Mouse (Mus musculus): ENCODE measurements around the gene Vmn2r32. TPM values are rescaled to one million over a fixed set of nuclear protein-coding genes. Genes with fewer than 3 reads are reported as not detected.
"Not testable (repeated sequence)": the region's sequence is repeated elsewhere in the genome, so short reads cannot be mapped to it uniquely, and the experiment has no call there.

Vmn2r32 gene
- not detected for total RNA-seq (2021)
- long read RNA-seq, experiment 1, result 0 reads
- long read RNA-seq, experiment 2, result 0 reads

GRCm38 (mm10) chr7:7479918-7480317 lies at the start of gene Vmn2r32:
Vmn2r32 (minus strand) TSS chr7:7480018.
- DNase-seq (ENCODE audit: low spot score in 2 of 2), result not testable (repeated sequence)

Other genes with a start within 250 kb of the Vmn2r32 start
- gene Vmn2r29, start 232.7 kb downstream of the Vmn2r32 start, total RNA-seq (2021), result under 1 TPM; 0.70 to 0.90 TPM
- 1 to 10 TPM; 2.8 to 3.0 TPM for gene Gm45844, start 201.7 kb downstream of the Vmn2r32 start, total RNA-seq (2021)
- 10 to 100 TPM; 55.6 to 60.7 TPM for gene Clcn4, start 179.2 kb downstream of the Vmn2r32 start, total RNA-seq (2021)
- gene Vmn2r30, start 142.4 kb downstream of the Vmn2r32 start, total RNA-seq (2021), result under 1 TPM; 0.54 to 0.64 TPM
- 1 to 10 TPM; 2.2 to 3.1 TPM for gene Gm45783, start 105.4 kb downstream of the Vmn2r32 start, total RNA-seq (2021)
- not detected for gene Vmn2r31, start 80.3 kb downstream of the Vmn2r32 start, total RNA-seq (2021)
- not detected for gene Vmn2r33, start 86.8 kb upstream of the Vmn2r32 start, total RNA-seq (2021)
- not detected for gene Vmn2r34, start 209.5 kb upstream of the Vmn2r32 start, total RNA-seq (2021)

All from adrenal gland, postnatal 4 days (tissue).